Mouse (Mus musculus) CH12.LX (cell line): ENCODE results near the gene Me3. TPM values are rescaled to one million over a fixed set of nuclear protein-coding genes. Genes with fewer than 3 reads are reported as not detected.

Source experiments
- DNase-seq: peaks from one replicate; pipeline ENCODE4 v3.0.0-alpha.2; 2013; ENCODE audit errors: extremely low read depth
- H3K27ac ChIP-seq: 2 replicates; pipeline ENCODE4 v1.5.1; 2012; ENCODE audit warnings: low read depth, mild to moderate bottlenecking, control low read depth, moderate library complexity; ENCODE audit not compliant: insufficient read depth
- H3K27me3 ChIP-seq: replicated peaks from 2 replicates; pipeline ENCODE3; 2012; ENCODE audit warnings: inconsistent platforms
- H3K36me3 ChIP-seq, 2 experiments: replicated peaks in 1 of 2; 2 replicates each; pipeline versions ENCODE3 to v1.6.1; 2012; ENCODE audit warnings: inconsistent platforms in 1 of 2, low read length in 1 of 2, mild to moderate bottlenecking in 1 of 2, mixed read lengths in 1 of 2, moderate library complexity in 1 of 2; ENCODE audit not compliant: control insufficient read depth in 1 of 2, insufficient read depth in 1 of 2
- H3K4me1 ChIP-seq, 2 experiments: 2 replicates each; pipeline ENCODE4 v1.6.1; 2012; ENCODE audit warnings: inconsistent platforms in 1 of 2, moderate library complexity in 1 of 2; ENCODE audit not compliant: insufficient read depth in 2 of 2, control insufficient read depth in 1 of 2
- H3K4me2 ChIP-seq: 2 replicates; pipeline ENCODE4 v1.6.1; 2012; ENCODE audit warnings: low read depth, mild to moderate bottlenecking, control low read depth; ENCODE audit not compliant: poor library complexity, insufficient read depth, severe bottlenecking
- H3K4me3 ChIP-seq, 3 experiments: fragments of 150-350 bp in 1 of 3; sonication (generic) in 1 of 3; replicated peaks in 1 of 3; 2 replicates each; pipeline versions ENCODE3 to v1.5.1; 2011 to 2012; ENCODE audit warnings: low read depth in 2 of 3, low read length in 2 of 3, mild to moderate bottlenecking in 2 of 3, moderate library complexity in 2 of 3, control low read depth in 1 of 3, improper control_type of control experiment in 1 of 3, inconsistent platforms in 1 of 3, mixed read lengths in 1 of 3; ENCODE audit not compliant: poor library complexity in 1 of 3
- H3K79me2 ChIP-seq: replicated peaks from 2 replicates; pipeline ENCODE4 v1.6.1; 2012; ENCODE audit warnings: mild to moderate bottlenecking, moderate library complexity; ENCODE audit not compliant: control insufficient read depth, poor library complexity, insufficient read depth, severe bottlenecking; ENCODE audit errors: extremely low read depth
- H3K9ac ChIP-seq: 2 replicates; pipeline ENCODE4 v1.6.1; 2012; ENCODE audit warnings: low read depth, mild to moderate bottlenecking, control low read depth, moderate library complexity; ENCODE audit not compliant: insufficient read depth
- H3K9me3 ChIP-seq: replicated peaks from 2 replicates; pipeline ENCODE3; 2012; ENCODE audit warnings: low read length, inconsistent platforms, mixed read lengths
- BHLHE40 ChIP-seq: IDR thresholded peaks from 2 replicates; pipeline ENCODE4 v1.6.1; 2011; ENCODE audit warnings: mild to moderate bottlenecking, low read depth, low read length, improper control_type of control experiment
- CHD2 ChIP-seq: IDR thresholded peaks from 2 replicates; pipeline ENCODE4 v1.6.1; 2011; ENCODE audit warnings: low read length, improper control_type of control experiment
- CTCF ChIP-seq, 2 experiments: IDR thresholded peaks in 1 of 2; conservative IDR thresholded peaks in 1 of 2; 2 replicates each; pipeline ENCODE4 v1.5.1; 2011 to 2012; ENCODE audit warnings: low read depth in 2 of 2, low read length in 2 of 2, improper control_type of control experiment in 1 of 2, inconsistent platforms in 1 of 2, mild to moderate bottlenecking in 1 of 2, moderate library complexity in 1 of 2
- ETS1 ChIP-seq: conservative IDR thresholded peaks from 2 replicates; pipeline ENCODE4 v1.6.1; 2012; ENCODE audit warnings: low read depth, mild to moderate bottlenecking, inconsistent platforms, low read length, improper control_type of control experiment, moderate library complexity
- HCFC1 ChIP-seq: IDR thresholded peaks from 2 replicates; pipeline ENCODE4 v1.6.1; 2012; ENCODE audit warnings: low read depth, mild to moderate bottlenecking, inconsistent platforms, low read length, improper control_type of control experiment
- IRF4 ChIP-seq: IDR thresholded peaks from 2 replicates; pipeline ENCODE4 v1.6.1; 2014; ENCODE audit warnings: low read depth, mild to moderate bottlenecking, inconsistent platforms, low read length, improper control_type of control experiment
- JUN ChIP-seq: IDR thresholded peaks from 2 replicates; pipeline ENCODE4 v1.6.1; 2011; ENCODE audit warnings: low read depth, mild to moderate bottlenecking, low read length, improper control_type of control experiment, moderate library complexity; ENCODE audit not compliant: insufficient read depth
- JUND ChIP-seq: conservative IDR thresholded peaks from 2 replicates; pipeline ENCODE4 v1.6.1; 2011; ENCODE audit warnings: low read depth, low read length, improper control_type of control experiment
- KAT2A ChIP-seq: IDR thresholded peaks from 2 replicates; pipeline ENCODE4 v1.6.1; 2012; ENCODE audit warnings: low read length, improper control_type of control experiment, inconsistent platforms; ENCODE audit not compliant: insufficient replicate concordance
- MAX ChIP-seq: IDR thresholded peaks from 2 replicates; pipeline ENCODE4 v1.6.1; 2011; ENCODE audit warnings: low read length, improper control_type of control experiment
- MAZ ChIP-seq: IDR thresholded peaks from 2 replicates; pipeline ENCODE4 v1.6.1; 2012; ENCODE audit warnings: low read depth, mild to moderate bottlenecking, inconsistent platforms, low read length, improper control_type of control experiment, moderate library complexity
- MEF2A ChIP-seq: IDR thresholded peaks from 2 replicates; pipeline ENCODE4 v1.6.1; 2014; ENCODE audit warnings: low read depth, mild to moderate bottlenecking, inconsistent platforms, low read length, improper control_type of control experiment, borderline replicate concordance
- MYC ChIP-seq: IDR thresholded peaks from 2 replicates; pipeline ENCODE4 v1.6.1; 2011; ENCODE audit warnings: low read depth, mild to moderate bottlenecking, improper control_type of control experiment, low read length
- NELFE ChIP-seq: IDR thresholded peaks from 2 replicates; pipeline ENCODE4 v1.6.1; 2011; ENCODE audit warnings: low read depth, low read length, improper control_type of control experiment
- NRF1 ChIP-seq: IDR thresholded peaks from 2 replicates; pipeline ENCODE4 v1.6.1; 2014; ENCODE audit warnings: low read depth, mild to moderate bottlenecking, inconsistent platforms, low read length, improper control_type of control experiment, moderate library complexity
- PAX5 ChIP-seq: IDR thresholded peaks from 2 replicates; pipeline ENCODE4 v1.6.1; 2012; ENCODE audit warnings: low read length, inconsistent platforms, mixed read lengths
- POLR2AphosphoS2 ChIP-seq: IDR thresholded peaks from 2 replicates; pipeline ENCODE4 v1.6.1; 2011; ENCODE audit warnings: low read depth, low read length, improper control_type of control experiment
- RAD21 ChIP-seq: IDR thresholded peaks from 2 replicates; pipeline ENCODE4 v1.6.1; 2011; ENCODE audit warnings: low read depth, mild to moderate bottlenecking, low read length, improper control_type of control experiment, moderate library complexity
- RCOR1 ChIP-seq: conservative IDR thresholded peaks from 2 replicates; pipeline ENCODE4 v1.6.1; 2012; ENCODE audit warnings: low read depth, mild to moderate bottlenecking, inconsistent platforms, low read length, improper control_type of control experiment
- SIN3A ChIP-seq: IDR thresholded peaks from 2 replicates; pipeline ENCODE4 v1.6.1; 2012; ENCODE audit warnings: low read length, improper control_type of control experiment, inconsistent platforms
- SMC3 ChIP-seq: IDR thresholded peaks from 2 replicates; pipeline ENCODE4 v1.6.1; 2011; ENCODE audit warnings: low read depth, low read length, improper control_type of control experiment
- TBP ChIP-seq: conservative IDR thresholded peaks from 2 replicates; pipeline ENCODE4 v1.6.1; 2011; ENCODE audit warnings: low read depth, low read length, improper control_type of control experiment
- UBTF ChIP-seq: IDR thresholded peaks from 2 replicates; pipeline ENCODE4 v1.6.1; 2012; ENCODE audit warnings: low read depth, mild to moderate bottlenecking, inconsistent platforms, low read length, improper control_type of control experiment, moderate library complexity
- USF1 ChIP-seq: IDR thresholded peaks from 2 replicates; pipeline ENCODE4 v1.6.1; 2014; ENCODE audit warnings: low read depth, mild to moderate bottlenecking, inconsistent platforms, low read length, improper control_type of control experiment
- USF2 ChIP-seq: conservative IDR thresholded peaks from 2 replicates; pipeline ENCODE4 v1.6.1; 2011; ENCODE audit warnings: low read depth, low read length, improper control_type of control experiment
- ZKSCAN1 ChIP-seq: IDR thresholded peaks from 2 replicates; pipeline ENCODE4 v1.6.1; 2012; ENCODE audit warnings: low read depth, inconsistent platforms, low read length, improper control_type of control experiment, borderline replicate concordance
- ZNF384 ChIP-seq: IDR thresholded peaks from 2 replicates; pipeline ENCODE4 v1.6.1; 2012; ENCODE audit warnings: low read depth, low read length, improper control_type of control experiment, inconsistent platforms
- dilution Hi-C: fragments of 300-500 bp; cut with MboI; formaldehyde crosslinking; loops from 2 replicates; pipeline ENCODE4 v1.14.3; 2020; ENCODE audit warnings: low sequenced_read_pairs; ENCODE audit not compliant: extremely low pct_unique_long_range_greater_than_20kb, extremely low pct_ligation_motif_present
- in situ Hi-C: fragments of 300-500 bp; cut with MboI; formaldehyde crosslinking; loops from 3 replicates; pipeline ENCODE4 v1.14.3; 2019; ENCODE audit warnings: low sequenced_read_pairs, low pct_ligation_motif_present, low pct_unique_long_range_greater_than_20kb, mixed read lengths
- polyA plus RNA-seq: library from polyadenylated mRNA; unstranded; fragments of >175 nt; gene quantifications from 2 replicates; pipeline ENCODE4 v1.2.1, GENCODE M21; 2012; ENCODE audit warnings: low read depth; ENCODE audit not compliant: insufficient read length
- total RNA-seq, 2 experiments: library from RNA; depleted of rRNA; stranded (reverse); fragments of 300-350 nt in 1 of 2; fragments of >200 nt in 1 of 2; gene quantifications; 2 replicates each; pipeline ENCODE4 v1.2.3; 2012 to 2014

The Me3 gene
- total and polyA plus RNA-seq, 3 experiments: not detected

DNA sequence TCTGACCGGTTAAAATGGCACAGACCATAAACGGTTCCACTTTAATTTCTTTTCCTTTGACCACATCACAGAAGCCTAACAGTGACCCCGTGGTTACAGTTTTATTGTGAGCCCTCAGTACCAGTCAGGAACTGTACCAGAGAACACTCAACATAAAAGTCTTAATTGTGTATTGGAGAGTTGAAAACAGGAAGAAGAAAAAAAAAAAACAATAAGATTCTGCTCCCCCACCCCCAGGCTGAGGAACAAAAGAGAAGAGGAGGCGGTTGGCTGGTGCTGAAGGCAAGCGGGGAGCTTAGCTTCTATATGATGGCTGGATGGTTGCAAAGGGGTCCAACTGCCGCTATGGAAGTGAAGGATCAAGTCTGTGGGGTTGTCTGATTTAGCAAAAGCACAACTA lies 210.9 kb downstream of the Me3 start:
- Histone ChIP-seq H3K9ac (peak overlapping the region; percentile 40), H3K36me3 (no peaks in the 10 kb centered on the region), H3K4me1 (peaks cover 7 to 16% of the 10 kb centered on the region in 2 experiments), H3K4me2 (peak overlapping the region; percentile 90), H3K4me3 (peak overlapping the region in 2 of 3 experiments; percentile 28 to 41), H3K27ac (no peak overlapping the region), H3K79me2 (no peaks in the 10 kb centered on the region), H3K9me3 (no peaks in the 10 kb centered on the region), H3K27me3 (no peaks in the 10 kb centered on the region)
- dilution Hi-C loops: no loop called here
- in situ Hi-C loops: loop anchor here (10.0 to 25.0 kb wide), 2 partner anchors 181 to 328 kb away; no protein-coding TSS in a partner anchor
- no peak for DNase-seq
- TF ChIP-seq NELFE: no peak
- TF ChIP-seq BHLHE40: no peak
- TF ChIP-seq TBP: no peak
- no peak for TF ChIP-seq JUND
- TF ChIP-seq MYC: no peak
- no peak for TF ChIP-seq HCFC1
- TF ChIP-seq ZNF384: peak; percentile 74
- no peak for TF ChIP-seq CTCF (conservative IDR thresholded peaks at IDR 0.05 in 1 of 2, IDR thresholded peaks at IDR 0.05 in 1 of 2; ENCODE audit: low read depth in 2 of 2, low read length in 2 of 2)

DNA sequence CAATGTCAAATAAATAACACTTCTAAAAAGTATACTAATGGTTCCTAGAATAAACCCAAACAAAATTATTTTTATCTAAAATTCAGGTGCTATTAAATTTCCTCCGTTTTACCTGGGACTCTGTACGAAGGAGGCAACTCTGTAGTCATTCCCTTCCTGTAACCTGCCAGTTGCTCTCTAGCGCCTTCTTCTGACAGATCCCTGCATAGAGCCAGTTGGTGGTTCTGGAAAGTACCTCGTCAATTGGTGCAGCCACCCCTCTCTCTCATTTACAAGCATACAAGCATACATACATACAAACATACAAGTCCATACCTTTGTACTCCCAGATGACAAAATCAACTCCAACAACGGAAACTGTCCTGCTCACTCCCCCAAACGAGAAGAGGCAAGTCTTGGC lies 211.3 kb downstream of the Me3 start:
- Histone ChIP-seq H3K27ac (no peak overlapping the region), H3K27me3 (no peaks in the 10 kb centered on the region), H3K4me2 (peak overlapping the region; percentile 90; the same call in 1 of the 2 replicates), H3K4me1 (peaks cover 7 to 16% of the 10 kb centered on the region in 2 experiments), H3K36me3 (no peaks in the 10 kb centered on the region), H3K79me2 (no peaks in the 10 kb centered on the region), H3K9me3 (no peaks in the 10 kb centered on the region), H3K9ac (peak overlapping the region; percentile 40; the same call in 1 of the 2 replicates), H3K4me3 (peak overlapping the region in 1 of 3 experiments; percentile 28)
- TF ChIP-seq MEF2A: no peak
- peak; percentile 82 to 90 for TF ChIP-seq CTCF (conservative IDR thresholded peaks at IDR 0.05 in 1 of 2, IDR thresholded peaks at IDR 0.05 in 1 of 2; ENCODE audit: low read depth in 2 of 2, low read length in 2 of 2)
- TF ChIP-seq BHLHE40: no peak
- TF ChIP-seq SMC3: peak; percentile 73
- no peak for TF ChIP-seq IRF4
- TF ChIP-seq PAX5: no peak
- no peak for TF ChIP-seq USF1
- TF ChIP-seq ZKSCAN1: no peak
- TF ChIP-seq POLR2AphosphoS2: no peak
- no peak for TF ChIP-seq USF2
- TF ChIP-seq JUND: no peak
- TF ChIP-seq RAD21: peak; percentile 64
- no peak for TF ChIP-seq NRF1
- TF ChIP-seq ZNF384: no peak
- TF ChIP-seq CHD2: no peak
- no peak for TF ChIP-seq TBP
- TF ChIP-seq MAZ: no peak
- TF ChIP-seq SIN3A: no peak
- no peak for TF ChIP-seq NELFE
- TF ChIP-seq ETS1: no peak
- TF ChIP-seq RCOR1: no peak
- TF ChIP-seq MYC: no peak
- TF ChIP-seq MAX: no peak
- no peak for TF ChIP-seq UBTF
- no peak for TF ChIP-seq JUN
- no peak for TF ChIP-seq KAT2A
- peak; percentile 58 for DNase-seq
- in situ Hi-C loops (loop anchor here (10.0 to 25.0 kb wide), 2 partner anchors 181 to 329 kb away; no protein-coding TSS in a partner anchor), dilution Hi-C loops (no loop called here)
